Comparison of ENCODE assay signal across 8 mouse cellular contexts in genomic region chr10:81498316-81499249, GRCm38 (mm10). TPM values are rescaled to one million over a fixed set of nuclear protein-coding genes. Genes with fewer than 3 reads are reported as not detected.
DNase-seq lines count a peak whose midpoint lies in the region; ATAC-seq and TF ChIP-seq lines count a peak whose summit lies in the region.

No protein-coding gene starts in this region.

- H3K4me1 ChIP-seq in cerebellum, adult 2 months (ENCODE audit: control insufficient read depth, insufficient read depth, low read length): peaks cover 10% of the 10 kb centered on the region
- H3K4me1 ChIP-seq in liver, embryonic 15.5 days (replicated peaks): peaks cover 68% of the 10 kb centered on the region

- no peak overlapping the region for H3K27ac ChIP-seq in cerebellum, adult 2 months (ENCODE audit: insufficient read depth, low read length)
- peak overlapping the region; percentile 79 for H3K27ac ChIP-seq in liver, embryonic 15.5 days (replicated peaks)

- no peak for TF ChIP-seq POLR2A in cerebellum, adult 2 months (IDR thresholded peaks at IDR 0.05; ENCODE audit: borderline replicate concordance, insufficient read depth, low read length)

- H3K9me3 ChIP-seq in liver, embryonic 15.5 days (replicated peaks): no peaks in the 10 kb centered on the region

- H3K27me3 ChIP-seq in cerebellum, adult 2 months (ENCODE audit: control insufficient read depth, insufficient read depth, low read length): no peaks in the 10 kb centered on the region
- H3K27me3 ChIP-seq in liver, embryonic 15.5 days: peaks cover 3% of the 10 kb centered on the region; the same call in 1 of the 2 replicates

- no peak for TF ChIP-seq CTCF in cerebellum, adult 2 months (IDR thresholded peaks at IDR 0.05; ENCODE audit: borderline replicate concordance, insufficient read depth, low read depth, low read length)

- 77% methylated on average over 38 of the region's 38 CpGs for WGBS in cerebellum, adult 2 months
- 57% methylated on average over 38 of the region's 38 CpGs for WGBS in liver, embryonic 15.5 days (ENCODE audit: insufficient replicate concordance)

- peak; percentile 61 for DNase-seq in cerebellum, adult 9-10 months
- DNase-seq in cerebellum, adult 2 months: no peak
- DNase-seq in layer of hippocampus, adult 9-11 months: peak; percentile 25
- no peak for DNase-seq in layer of hippocampus, postnatal 25 days (ENCODE audit: extremely low spot score in 1 of 2, low spot score in 1 of 2)
- DNase-seq in ES-CJ7 (ENCODE audit: low read depth, low spot score): peak; percentile 43
- no peak for DNase-seq in left cerebral cortex, adult 18-20 months (ENCODE audit: low spot score in 2 of 2)

- H3K4me2 ChIP-seq in liver, embryonic 15.5 days: peak overlapping the region; percentile 94

- H3K9ac ChIP-seq in liver, embryonic 15.5 days: peak overlapping the region; percentile 59

- peaks cover 3% of the 10 kb centered on the region; the same call in 1 of the 2 replicates for H3K36me3 ChIP-seq in liver, embryonic 15.5 days (replicated peaks)

- H3K4me3 ChIP-seq in cerebellum, adult 2 months (replicated peaks; ENCODE audit: insufficient read depth, low read depth, low read length): no peak overlapping the region
- H3K4me3 ChIP-seq in liver, embryonic 15.5 days (replicated peaks): peak overlapping the region; percentile 86

- no peak for ATAC-seq in liver, embryonic 15.5 days (ENCODE audit: insufficient read depth)
- no peak for ATAC-seq in activated CD4-positive, CD25-positive, alpha-beta regulatory T cell, adult 4 months

RNA-seq across cellular contexts. Expression of gene S1pr4, which starts 1.3 kb away (rescaled TPM):
- 0.67 and 1.1 TPM in 2 replicates for polyA plus RNA-seq in cerebellum, adult 2 months (2012; rRNA removed)
- total RNA-seq in layer of hippocampus, postnatal 25 days (2021): under 1 TPM; 0.35 to 0.54 TPM
- polyA plus RNA-seq in liver, embryonic 15.5 days (2015; fragmentation: Nextera tagmentation; extraction: Ambion mirVana): 4.1 and 5.4 TPM in 2 replicates
- total RNA-seq in left cerebral cortex, adult 18-20 months (2021): under 1 TPM; 0.58 to 0.82 TPM
- polyA plus RNA-seq in activated CD4-positive, CD25-positive, alpha-beta regulatory T cell, adult 4 months (2017; shearing (Covaris generic)): 10 to 100 TPM; 70.0 to 70.7 TPM

RNA-seq across cellular contexts. Expression of gene Ncln, which starts 2.4 kb away (rescaled TPM):
- polyA plus RNA-seq in cerebellum, adult 2 months (2012; rRNA removed): 112 and 116 TPM in 2 replicates
- total RNA-seq in layer of hippocampus, postnatal 25 days (2021): 10 to 100 TPM; 83.0 to 94.6 TPM
- polyA plus RNA-seq in liver, embryonic 15.5 days (2015; fragmentation: Nextera tagmentation; extraction: Ambion mirVana): 43.7 and 52.0 TPM in 2 replicates
- total RNA-seq in left cerebral cortex, adult 18-20 months (2021): 10 to 100 TPM; 68.1 to 85.1 TPM
- 10 to 100 TPM; 33.4 to 41.8 TPM for polyA plus RNA-seq in activated CD4-positive, CD25-positive, alpha-beta regulatory T cell, adult 4 months (2017; shearing (Covaris generic))

RNA-seq across cellular contexts. Expression of gene Celf5, which starts 16.1 kb away (rescaled TPM):
- polyA plus RNA-seq in cerebellum, adult 2 months (2012; rRNA removed): 57.3 and 60.6 TPM in 2 replicates
- total RNA-seq in layer of hippocampus, postnatal 25 days (2021): 100 to 1,000 TPM; 255 to 311 TPM
- polyA plus RNA-seq in liver, embryonic 15.5 days (2015; fragmentation: Nextera tagmentation; extraction: Ambion mirVana): 0.02 TPM in 1 of 2 replicates, not detected in the other
- 100 to 1,000 TPM; 242 to 259 TPM for total RNA-seq in left cerebral cortex, adult 18-20 months (2021)
- polyA plus RNA-seq in activated CD4-positive, CD25-positive, alpha-beta regulatory T cell, adult 4 months (2017; shearing (Covaris generic)): 1 to 10 TPM in 1 of 2 experiments, under 1 TPM in 1; 0.44 to 1.5 TPM

RNA-seq across cellular contexts. Expression of gene Gna15, which starts 25.4 kb away (rescaled TPM):
- polyA plus RNA-seq in cerebellum, adult 2 months (2012; rRNA removed): 1.3 and 1.4 TPM in 2 replicates
- 1 to 10 TPM; 2.4 to 3.2 TPM for total RNA-seq in layer of hippocampus, postnatal 25 days (2021)
- polyA plus RNA-seq in liver, embryonic 15.5 days (2015; fragmentation: Nextera tagmentation; extraction: Ambion mirVana): 4.3 and 5.6 TPM in 2 replicates
- total RNA-seq in left cerebral cortex, adult 18-20 months (2021): 1 to 10 TPM; 2.6 to 3.5 TPM
- 10 to 100 TPM; 55.2 to 62.0 TPM for polyA plus RNA-seq in activated CD4-positive, CD25-positive, alpha-beta regulatory T cell, adult 4 months (2017; shearing (Covaris generic))

RNA-seq across cellular contexts. Expression of gene Nfic, which starts 43.1 kb away (rescaled TPM):
- polyA plus RNA-seq in cerebellum, adult 2 months (2012; rRNA removed): 103 and 108 TPM in 2 replicates
- total RNA-seq in layer of hippocampus, postnatal 25 days (2021): 10 to 100 TPM; 59.5 to 66.8 TPM
- polyA plus RNA-seq in liver, embryonic 15.5 days (2015; fragmentation: Nextera tagmentation; extraction: Ambion mirVana): 9.5 and 11.5 TPM in 2 replicates
- total RNA-seq in left cerebral cortex, adult 18-20 months (2021): 10 to 100 TPM; 84.7 to 91.7 TPM
- 10 to 100 TPM; 15.2 to 16.0 TPM for polyA plus RNA-seq in activated CD4-positive, CD25-positive, alpha-beta regulatory T cell, adult 4 months (2017; shearing (Covaris generic))

Comparison
In these comparisons a context has a peak if more than half of its experiments do, and no peak if none do; other contexts are left out.
1. DNase-seq: peak in cerebellum, adult 9-10 months (single experiment), layer of hippocampus, adult 9-11 months (single experiment) and ES-CJ7 (single experiment); none in cerebellum, adult 2 months (0 of 2), layer of hippocampus, postnatal 25 days (0 of 2) and left cerebral cortex, adult 18-20 months (0 of 2).
2. RNA of gene S1pr4, which starts 1.3 kb away (polyA plus RNA-seq): 70.0 to 70.7 TPM in activated CD4-positive, CD25-positive, alpha-beta regulatory T cell, adult 4 months; 4.1 to 5.4 TPM in liver, embryonic 15.5 days and 0.67 to 1.1 TPM in cerebellum, adult 2 months; every median in the first group is over 10 times any median in the second.
3. RNA of gene Celf5, which starts 16.1 kb away (polyA plus RNA-seq): 57.3 to 60.6 TPM in cerebellum, adult 2 months; 0.44 to 1.5 TPM in activated CD4-positive, CD25-positive, alpha-beta regulatory T cell, adult 4 months and 0.02 TPM in liver, embryonic 15.5 days; every median in the first group is over 10 times any median in the second.